Mouse (Mus musculus) MEL (cell line): ENCODE data around the gene Ankrd44. TPM values are rescaled to one million over a fixed set of nuclear protein-coding genes. Genes with fewer than 3 reads are reported as not detected.

Source experiments
- DNase-seq: peaks from one replicate; pipeline ENCODE4 v3.0.0; 2011; ENCODE audit warnings: low read depth, low spot score
- H3K27ac ChIP-seq: 2 replicates; pipeline ENCODE4 v1.5.1; 2012; ENCODE audit warnings: low read depth, mild to moderate bottlenecking, control low read depth, low read length, moderate library complexity; ENCODE audit not compliant: control insufficient read depth
- H3K27me3 ChIP-seq, 2 experiments: fragments of 150-350 bp in 1 of 2; sonication (generic) in 1 of 2; 2 replicates each; pipeline ENCODE4 v1.6.1; 2012; ENCODE audit warnings: low read length in 2 of 2, mild to moderate bottlenecking in 2 of 2, improper control_type of control experiment in 1 of 2, moderate library complexity in 1 of 2; ENCODE audit not compliant: insufficient read depth in 2 of 2, control insufficient read depth in 1 of 2
- H3K36me3 ChIP-seq, 2 experiments: 2 replicates each; pipeline ENCODE4 v1.6.1; 2012 to 2014; ENCODE audit warnings: low read length in 2 of 2, improper control_type of control experiment in 1 of 2, inconsistent platforms in 1 of 2, mild to moderate bottlenecking in 1 of 2; ENCODE audit not compliant: insufficient read depth in 2 of 2, control insufficient read depth in 1 of 2
- H3K4me1 ChIP-seq, 2 experiments: fragments of 150-350 bp in 1 of 2; sonication (generic) in 1 of 2; 2 replicates each; pipeline ENCODE4 v1.6.1; 2012; ENCODE audit warnings: low read length in 2 of 2, improper control_type of control experiment in 1 of 2, mild to moderate bottlenecking in 1 of 2; ENCODE audit not compliant: insufficient read depth in 2 of 2, control insufficient read depth in 1 of 2
- H3K4me3 ChIP-seq, 2 experiments: fragments of 150-350 bp in 1 of 2; sonication (generic) in 1 of 2; 2 replicates each; pipeline ENCODE4 v1.5.1; 2012; ENCODE audit warnings: low read depth in 2 of 2, low read length in 2 of 2, mild to moderate bottlenecking in 2 of 2, moderate library complexity in 2 of 2, control low read depth in 1 of 2, improper control_type of control experiment in 1 of 2; ENCODE audit not compliant: control insufficient read depth in 1 of 2, insufficient read depth in 1 of 2
- H3K79me2 ChIP-seq: 2 replicates; pipeline ENCODE4 v1.6.1; 2012; ENCODE audit warnings: mild to moderate bottlenecking, low read length, moderate library complexity; ENCODE audit not compliant: control insufficient read depth, poor library complexity, insufficient read depth
- H3K9ac ChIP-seq: 2 replicates; pipeline ENCODE4 v1.6.1; 2012; ENCODE audit warnings: low read depth, mild to moderate bottlenecking, control low read depth, low read length, moderate library complexity; ENCODE audit not compliant: control insufficient read depth, poor library complexity, severe bottlenecking
- H3K9me3 ChIP-seq: fragments of 150-350 bp; sonication (generic); replicated peaks from 2 replicates; pipeline ENCODE4 v1.6.1; 2012; ENCODE audit warnings: mild to moderate bottlenecking, low read length, improper control_type of control experiment, moderate library complexity; ENCODE audit not compliant: insufficient read depth
- CTCF ChIP-seq, 3 experiments: IDR thresholded peaks in 2 of 3; conservative IDR thresholded peaks in 1 of 3; 2 replicates each; pipeline ENCODE4 v1.5.1; 2011 to 2012; ENCODE audit warnings: low read length in 3 of 3, low read depth in 2 of 3, mild to moderate bottlenecking in 2 of 3, improper control_type of control experiment in 1 of 3, inconsistent platforms in 1 of 3, mixed read lengths in 1 of 3, moderate library complexity in 1 of 3; ENCODE audit not compliant: control insufficient read depth in 1 of 3, insufficient read depth in 1 of 3, poor library complexity in 1 of 3, severe bottlenecking in 1 of 3
- EP300 ChIP-seq, 2 experiments: IDR thresholded peaks; 2 replicates each; pipeline ENCODE4 v1.6.1; 2011; ENCODE audit warnings: improper control_type of control experiment in 2 of 2, low read length in 2 of 2, low read depth in 1 of 2, mild to moderate bottlenecking in 1 of 2
- GATA1 ChIP-seq: IDR thresholded peaks from 2 replicates; pipeline ENCODE4 v1.6.1; 2011; ENCODE audit warnings: low read depth, low read length, improper control_type of control experiment
- HCFC1 ChIP-seq: IDR thresholded peaks from 2 replicates; pipeline ENCODE4 v1.6.1; 2012; ENCODE audit warnings: low read depth, mild to moderate bottlenecking, inconsistent platforms, low read length, improper control_type of control experiment, moderate library complexity
- KAT2A ChIP-seq: conservative IDR thresholded peaks from 2 replicates; pipeline ENCODE4 v1.6.1; 2012; ENCODE audit warnings: low read depth, low read length, improper control_type of control experiment, inconsistent platforms
- MXI1 ChIP-seq: IDR thresholded peaks from 2 replicates; pipeline ENCODE4 v1.6.1; 2011; ENCODE audit warnings: mild to moderate bottlenecking, low read depth, low read length, improper control_type of control experiment
- NELFE ChIP-seq: IDR thresholded peaks from 2 replicates; pipeline ENCODE4 v1.6.1; 2011; ENCODE audit warnings: low read depth, low read length, improper control_type of control experiment
- RAD21 ChIP-seq: IDR thresholded peaks from 2 replicates; pipeline ENCODE4 v1.6.1; 2011; ENCODE audit warnings: mild to moderate bottlenecking, low read depth, low read length, improper control_type of control experiment
- SIN3A ChIP-seq: IDR thresholded peaks from 2 replicates; pipeline ENCODE4 v1.6.1; 2012; ENCODE audit warnings: low read length, improper control_type of control experiment, inconsistent platforms
- SMC3 ChIP-seq: IDR thresholded peaks from 2 replicates; pipeline ENCODE4 v1.6.1; 2011; ENCODE audit warnings: low read depth, low read length, improper control_type of control experiment
- TBP ChIP-seq: IDR thresholded peaks from 2 replicates; pipeline ENCODE4 v1.8.0; 2011; ENCODE audit warnings: low read depth, low read length, improper control_type of control experiment
- USF2 ChIP-seq, 2 experiments: IDR thresholded peaks; 2 replicates each; pipeline ENCODE4 v1.6.1; 2011 to 2012; ENCODE audit warnings: improper control_type of control experiment in 2 of 2, low read length in 2 of 2, borderline replicate concordance in 1 of 2, inconsistent platforms in 1 of 2, low read depth in 1 of 2, mild to moderate bottlenecking in 1 of 2; ENCODE audit not compliant: insufficient read depth in 1 of 2
- ZNF384 ChIP-seq: IDR thresholded peaks from 2 replicates; pipeline ENCODE4 v1.6.1; 2012; ENCODE audit warnings: low read depth, mild to moderate bottlenecking, inconsistent platforms, low read length, improper control_type of control experiment
- polyA plus RNA-seq, 2 experiments: library from polyadenylated mRNA; stranded (reverse) in 1 of 2; unstranded in 1 of 2; fragments of >175 nt in 1 of 2; fragments of >200 nt in 1 of 2; gene quantifications; 2 replicates each; pipeline versions ENCODE4 v1.2.1 to v1.2.4; 2012; ENCODE audit warnings: low replicate concordance in 2 of 2, low read depth in 1 of 2; ENCODE audit not compliant: insufficient read length in 2 of 2, insufficient read depth in 1 of 2, missing spikeins in 1 of 2
- total RNA-seq: library from RNA; depleted of rRNA; stranded (reverse); fragments of 300-350 nt; gene quantifications from 2 replicates; pipeline ENCODE4 v1.2.3, GENCODE M21; 2012

Gene Ankrd44
- total and polyA plus RNA-seq, 3 experiments: 2.3 to 4.4 TPM; not detected in 1

- Histone ChIP-seq H3K79me2 (no peaks in the 10 kb centered on the region), H3K27me3 (no peaks in the 10 kb centered on the region), H3K27ac (peak overlapping the region; percentile 36), H3K9ac (no peak overlapping the region), H3K4me3 (no peak overlapping the region), H3K4me1 (peaks cover 8 to 31% of the 10 kb centered on the region in 2 experiments), H3K9me3 (no peaks in the 10 kb centered on the region), H3K36me3 (peaks cover 0 to 36% of the 10 kb centered on the region in 2 experiments; a peak in 2 of 4 replicates)
- no peak for DNase-seq
- TF ChIP-seq ZNF384 (no peak), MXI1 (no peak), USF2 (IDR thresholded peaks at IDR 0.05; ENCODE audit: borderline replicate concordance in 1 of 2, insufficient read depth in 1 of 2, low read depth in 1 of 2, low read length in 2 of 2) (no peak), TBP (no peak), CTCF (IDR thresholded peaks at IDR 0.05 in 2 of 3, conservative IDR thresholded peaks at IDR 0.05 in 1 of 3; ENCODE audit: control insufficient read depth in 1 of 3, insufficient read depth in 1 of 3, low read depth in 2 of 3, low read length in 3 of 3, poor library complexity in 1 of 3, severe bottlenecking in 1 of 3) (no peak), GATA1 (no peak), RAD21 (no peak), KAT2A (no peak), SMC3 (no peak), SIN3A (no peak)
These were observed 13.7 kb downstream of the Ankrd44 start for GRCm38 (mm10) chr1:54912290-54913062.

- no peak overlapping the region for H3K27ac ChIP-seq
- no peaks in the 10 kb centered on the region for H3K9me3 ChIP-seq
- no peak overlapping the region for H3K9ac ChIP-seq
- H3K27me3 ChIP-seq: no peaks in the 10 kb centered on the region
- H3K4me3 ChIP-seq: no peak overlapping the region
- peaks cover 8 to 31% of the 10 kb centered on the region in 2 experiments for H3K4me1 ChIP-seq
- DNase-seq: peak; percentile 35
- H3K36me3 ChIP-seq: peaks cover 0 to 36% of the 10 kb centered on the region in 2 experiments; a peak in 2 of 4 replicates
- H3K79me2 ChIP-seq: no peaks in the 10 kb centered on the region
- TF ChIP-seq ZNF384 (peak; percentile 82), HCFC1 (no peak), NELFE (no peak), EP300 (IDR thresholded peaks at IDR 0.05; ENCODE audit: low read depth in 1 of 2, low read length in 2 of 2) (peak in 1 of 2 experiments; percentile 33; a peak in 1 of 4 replicates)
These were observed 15.0 kb downstream of the Ankrd44 start for GRCm38 (mm10) chr1:54911256-54911610.
